Mouse (Mus musculus) CH12.LX (cell line): Measurements from ENCODE around the gene Bmp8b.

ENCODE experiments used
- CHD2 ChIP-seq: IDR thresholded peaks from 2 replicates; pipeline ENCODE4 v1.6.1; 2011; ENCODE audit warnings: low read length, improper control_type of control experiment
- CTCF ChIP-seq, 2 experiments: IDR thresholded peaks in 1 of 2; conservative IDR thresholded peaks in 1 of 2; 2 replicates each; pipeline ENCODE4 v1.5.1; 2011 to 2012; ENCODE audit warnings: low read depth in 2 of 2, low read length in 2 of 2, improper control_type of control experiment in 1 of 2, inconsistent platforms in 1 of 2, mild to moderate bottlenecking in 1 of 2, moderate library complexity in 1 of 2
- EP300 ChIP-seq: IDR thresholded peaks from 2 replicates; pipeline ENCODE4 v1.6.1; 2011; ENCODE audit warnings: low read length, improper control_type of control experiment
- JUN ChIP-seq: IDR thresholded peaks from 2 replicates; pipeline ENCODE4 v1.6.1; 2011; ENCODE audit warnings: low read depth, mild to moderate bottlenecking, low read length, improper control_type of control experiment, moderate library complexity; ENCODE audit not compliant: insufficient read depth
- JUND ChIP-seq: conservative IDR thresholded peaks from 2 replicates; pipeline ENCODE4 v1.6.1; 2011; ENCODE audit warnings: low read depth, low read length, improper control_type of control experiment
- MAX ChIP-seq: IDR thresholded peaks from 2 replicates; pipeline ENCODE4 v1.6.1; 2011; ENCODE audit warnings: low read length, improper control_type of control experiment
- MEF2A ChIP-seq: IDR thresholded peaks from 2 replicates; pipeline ENCODE4 v1.6.1; 2014; ENCODE audit warnings: low read depth, mild to moderate bottlenecking, inconsistent platforms, low read length, improper control_type of control experiment, borderline replicate concordance
- POLR2A ChIP-seq: IDR thresholded peaks from 2 replicates; pipeline ENCODE4 v1.6.1; 2011; ENCODE audit warnings: low read depth, mild to moderate bottlenecking, improper control_type of control experiment, low read length
- SIN3A ChIP-seq: IDR thresholded peaks from 2 replicates; pipeline ENCODE4 v1.6.1; 2012; ENCODE audit warnings: low read length, improper control_type of control experiment, inconsistent platforms
- TBP ChIP-seq: conservative IDR thresholded peaks from 2 replicates; pipeline ENCODE4 v1.6.1; 2011; ENCODE audit warnings: low read depth, low read length, improper control_type of control experiment
- ZNF384 ChIP-seq: IDR thresholded peaks from 2 replicates; pipeline ENCODE4 v1.6.1; 2012; ENCODE audit warnings: low read depth, low read length, improper control_type of control experiment, inconsistent platforms

DNA sequence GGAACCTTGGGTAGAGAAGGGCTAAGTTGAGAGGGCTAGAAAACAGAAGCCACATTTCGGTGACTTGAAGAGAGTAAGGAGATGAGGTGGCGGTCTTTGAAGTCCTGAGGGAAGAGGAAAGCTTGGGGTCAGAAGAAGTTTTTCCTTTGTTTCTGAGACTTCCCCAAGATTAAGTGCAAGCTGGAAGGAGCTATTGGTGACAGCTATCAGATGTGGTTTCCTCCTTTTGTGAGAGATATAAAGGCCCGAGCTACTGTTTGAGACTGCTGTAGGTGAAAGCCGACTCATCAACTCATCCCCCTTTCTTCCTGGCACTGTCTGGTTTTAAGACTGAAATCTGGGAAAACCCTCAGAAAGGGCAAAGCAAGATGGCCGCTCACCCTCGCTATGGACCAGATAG is 36.3 kb upstream of the Bmp8b start:
- TF ChIP-seq CHD2, result no peak
- TF ChIP-seq JUN, result no peak
- no peak for TF ChIP-seq MAX
- TF ChIP-seq ZNF384, result no peak
- no peak for TF ChIP-seq MEF2A
- no peak for TF ChIP-seq TBP
- TF ChIP-seq JUND, result no peak
- no peak for TF ChIP-seq POLR2A
- no peak for TF ChIP-seq EP300
- no peak for TF ChIP-seq SIN3A
- TF ChIP-seq CTCF (conservative IDR thresholded peaks at IDR 0.05 in 1 of 2, IDR thresholded peaks at IDR 0.05 in 1 of 2; ENCODE audit: low read depth in 2 of 2, low read length in 2 of 2), result no peak
